Mouse (Mus musculus) sigmoid colon, adult 10 weeks (tissue): Measurements from ENCODE around the gene Acer3. TPM values are rescaled to one million over a fixed set of nuclear protein-coding genes. Genes with fewer than 3 reads are reported as not detected.

Source experiments
- polyA plus RNA-seq: library from polyadenylated mRNA; stranded (reverse); fragments of 350-450 nt; fragmentation: Illumina TruSeq; extraction: RNeasy Lipid Tissue Mini Kit (QIAGEN cat#74804); gene quantifications from one replicate; pipeline ENCODE4 v1.2.3, GENCODE M21; 2014; ENCODE audit warnings: low read depth, low replicate concordance

The Acer3 gene
- 62.0 TPM for polyA plus RNA-seq

DNA sequence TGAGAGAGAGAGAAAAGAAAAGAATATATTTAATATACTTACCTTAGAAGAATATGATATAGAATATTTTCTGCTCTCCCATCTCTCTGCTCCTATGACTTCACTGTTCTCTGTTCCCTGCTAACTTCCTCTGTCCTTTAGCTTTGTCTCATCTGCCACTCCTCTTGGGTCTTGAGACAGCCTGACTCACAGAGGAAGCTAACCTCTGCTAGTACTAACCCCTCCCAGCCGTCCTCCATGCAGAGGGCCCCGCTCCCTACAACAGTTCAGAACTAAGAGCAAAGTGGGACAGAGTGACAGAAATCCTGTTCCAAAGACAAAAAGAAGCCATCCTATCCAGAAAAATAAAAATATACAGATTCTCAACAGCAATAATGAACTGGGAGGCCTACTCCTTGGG lies at the start of gene Acer3:
TSS of gene Acer3 (minus strand) at position 126 of the 400 bp plus-strand sequence.

GRCm38 (mm10) chr7:98361063-98361652 lies 40.1 kb upstream of the Acer3 start, which contains the start of gene Tsku:
Tsku (minus strand) TSS chr7:98361328.

DNA sequence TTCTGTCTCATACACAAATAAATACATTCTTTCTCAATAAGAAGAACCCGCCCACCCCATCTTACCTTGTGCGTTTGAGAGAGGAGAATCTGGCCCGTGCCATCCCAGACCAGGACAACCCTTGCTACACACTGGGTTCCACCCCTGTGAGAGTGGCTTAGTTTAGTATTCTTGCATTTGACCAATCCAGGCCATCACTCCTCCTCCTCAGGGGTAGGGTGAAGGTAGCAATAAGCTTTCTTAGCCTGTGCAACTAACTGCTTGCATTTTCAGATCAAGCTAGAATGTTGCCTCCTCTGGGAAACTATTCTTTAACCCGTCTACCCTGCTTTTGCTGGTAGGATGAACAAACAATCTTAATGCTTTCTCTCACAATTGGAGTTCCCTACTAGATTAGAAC lies 121.6 kb downstream of the Acer3 start, which contains the start of gene B3gnt6:
TSS of gene B3gnt6 (minus strand) at position 101 of the 400 bp plus-strand sequence.

DNA sequence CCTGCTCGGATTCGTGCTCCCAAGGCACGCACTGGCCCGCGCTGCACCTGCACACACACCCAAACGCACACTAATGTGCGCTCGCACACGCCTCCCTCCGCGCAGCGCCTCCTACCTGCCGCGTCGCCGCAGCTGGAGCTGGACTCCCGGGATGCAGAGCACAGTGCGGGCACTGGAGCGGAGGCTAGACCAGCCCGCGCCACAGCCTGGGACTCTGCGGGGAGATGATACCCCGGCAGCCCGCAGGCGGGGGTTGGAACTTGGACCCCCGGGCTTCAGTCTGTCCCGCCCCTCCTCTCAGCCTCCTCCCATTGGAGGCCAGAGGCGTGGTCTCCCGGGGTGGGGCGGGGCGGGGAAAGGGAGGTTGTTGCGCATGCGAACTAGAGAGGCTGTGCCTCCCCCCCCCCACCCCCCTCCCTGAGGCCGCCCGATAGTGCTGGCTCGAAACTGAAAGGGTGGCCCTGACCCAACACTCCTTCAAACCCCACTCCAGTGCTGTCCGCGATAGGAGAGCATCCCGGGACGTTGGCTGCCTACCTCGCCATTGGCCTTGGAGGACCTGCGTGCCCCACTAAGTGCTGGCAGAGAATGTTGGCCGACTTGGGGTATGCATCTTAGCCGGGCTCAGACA lies 143.0 kb downstream of the Acer3 start, which contains the start of gene Capn5:
TSS of gene Capn5 (minus strand) at position 346 of the 631 bp plus-strand sequence.

Other genes starting within 250 kb of the Acer3 start
- 2.9 TPM for gene Myo7a, start 201.7 kb downstream of the Acer3 start, polyA plus RNA-seq
- gene Omp, start 175.7 kb downstream of the Acer3 start, polyA plus RNA-seq, result 1.8 TPM
- 14.2 TPM for gene Capn5, start 142.9 kb downstream of the Acer3 start, polyA plus RNA-seq
- gene B3gnt6, start 121.7 kb downstream of the Acer3 start, polyA plus RNA-seq, result 20.7 TPM
- gene Tsku, start 40.1 kb upstream of the Acer3 start, polyA plus RNA-seq, result 1.4 TPM
- gene Gucy2d, start 119.2 kb upstream of the Acer3 start, polyA plus RNA-seq, result not detected
- 1.1 TPM for gene Lrrc32, start 168.1 kb upstream of the Acer3 start, polyA plus RNA-seq